Mouse (Mus musculus): ENCODE results near the gene Tmem121b.

DNA sequence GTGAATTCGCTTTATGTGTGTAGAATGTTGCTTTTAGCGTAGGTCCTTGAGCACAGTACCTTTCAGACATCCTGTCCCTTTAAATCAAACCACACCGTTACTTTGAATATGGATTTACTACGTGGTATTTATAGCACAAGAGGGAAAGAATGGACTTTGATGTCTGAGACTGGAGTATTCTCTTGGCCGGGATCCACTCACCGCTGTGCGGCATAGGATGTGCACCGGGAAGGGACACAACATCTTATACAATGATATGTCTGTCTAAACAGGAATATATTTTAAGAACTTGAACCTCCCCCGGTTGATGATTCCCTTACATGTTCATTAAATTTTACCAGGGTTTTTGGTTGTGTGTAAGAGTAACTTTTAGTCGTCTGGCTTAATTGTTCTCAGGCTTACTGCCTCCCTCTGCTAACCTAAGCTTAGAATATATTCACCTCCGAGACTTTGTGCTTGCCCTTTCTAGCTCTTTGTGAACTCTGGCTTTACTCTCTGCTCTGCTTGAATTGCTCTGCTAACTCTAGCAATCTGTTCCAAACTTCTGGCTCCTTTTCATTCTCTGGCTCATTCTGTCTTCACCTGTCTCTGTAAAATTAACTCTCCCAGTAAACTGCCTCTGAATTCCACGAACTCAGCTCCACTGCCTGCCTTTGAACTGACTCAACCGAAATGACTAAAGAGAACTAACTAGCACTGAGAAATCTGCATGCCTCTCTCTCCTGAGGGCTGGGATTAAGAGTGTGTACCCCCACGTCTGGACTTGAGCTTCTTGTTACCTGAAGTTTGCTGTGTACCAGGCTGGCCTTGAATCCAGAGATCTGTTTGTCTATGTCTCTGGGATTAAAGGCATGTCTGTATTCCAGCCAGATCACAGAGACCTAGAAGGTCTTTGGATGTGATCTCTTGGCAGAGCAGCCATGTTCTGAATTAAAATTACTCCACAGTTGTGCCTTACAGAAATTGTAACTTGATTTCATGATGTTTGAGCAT is 49.9 kb downstream of the Tmem121b start:
- TF ChIP-seq CTCF (IDR thresholded peaks at IDR 0.05; ENCODE audit: low read depth) (no peak), EP300 (IDR thresholded peaks at IDR 0.05; ENCODE audit: low read depth) (no peak)
